Mouse (Mus musculus) lung, embryonic 14.5 days (tissue): ENCODE measurements around the gene Gm9767. TPM values are rescaled to one million over a fixed set of nuclear protein-coding genes. Genes with fewer than 3 reads are reported as not detected.

Experiments
- ATAC-seq: fragments of 200-750 bp; cut with Nextera tagmentation; 2 replicates; pipeline ENCODE4 v1.8.0; 2017; ENCODE audit warnings: mild to moderate bottlenecking, moderate TSS enrichment, moderate library complexity; ENCODE audit not compliant: insufficient read depth
- DNase-seq: peaks from one replicate; pipeline ENCODE4 v3.0.0-alpha.2; 2015
- H3K27ac ChIP-seq: fragments of 300-500 bp; sonication (generic); 2 replicates; pipeline ENCODE4 v1.5.1; 2014; ENCODE audit warnings: low read depth, mild to moderate bottlenecking, moderate library complexity
- H3K27me3 ChIP-seq: fragments of 300-500 bp; sonication (generic); 2 replicates; pipeline ENCODE4 v1.6.1; 2014; ENCODE audit warnings: low read length, control low read depth; ENCODE audit not compliant: insufficient read depth
- H3K36me3 ChIP-seq: fragments of 300-500 bp; sonication (generic); 2 replicates; pipeline ENCODE4 v1.6.1; 2014; ENCODE audit warnings: control low read depth; ENCODE audit not compliant: insufficient read depth
- H3K4me1 ChIP-seq: fragments of 300-500 bp; sonication (generic); 2 replicates; pipeline ENCODE4 v1.6.1; 2014; ENCODE audit warnings: antibody characterized with exemption, control low read depth; ENCODE audit not compliant: insufficient read depth
- H3K4me2 ChIP-seq: fragments of 300-500 bp; sonication (generic); 2 replicates; pipeline ENCODE4 v1.6.1; 2014; ENCODE audit warnings: mild to moderate bottlenecking
- H3K4me3 ChIP-seq: fragments of 300-500 bp; sonication (generic); 2 replicates; pipeline ENCODE4 v1.5.1; 2014; ENCODE audit warnings: low read depth, low read length
- H3K9ac ChIP-seq: fragments of 300-500 bp; sonication (generic); 2 replicates; pipeline ENCODE4 v1.6.1; 2014
- H3K9me3 ChIP-seq: fragments of 300-500 bp; sonication (generic); 2 replicates; pipeline ENCODE4 v1.6.1; 2016; ENCODE audit warnings: low read depth, low read length, control low read depth
- CTCF ChIP-seq: IDR thresholded peaks from 2 replicates; pipeline ENCODE4 v1.5.1; 2016; ENCODE audit warnings: antibody characterized with exemption, low read depth
- WGBS: fragments of 180-500 bp; shearing (Covaris S2); extraction: QIAGEN DNeasy Blood & Tissue Kit; methylation state at CpG from one replicate; pipeline ENCODE4 v1.1.7; 2014; 5-methylcytosine and 5-hydroxymethylcytosine counted together
- polyA plus RNA-seq: library from polyadenylated mRNA; unstranded; fragments of >200 nt; fragmentation: Nextera tagmentation; extraction: Ambion mirVana; gene quantifications from 2 replicates; pipeline ENCODE4 v1.2.1, GENCODE M21; 2014

Gm9767 gene
- polyA plus RNA-seq, 1 experiment from 2014 or later, result not detected

GRCm38 (mm10) chr10:26078521-26079142, 577 bp downstream of the Gm9767 start, which contains the start of gene Tmem200a:
Gene Tmem200a, minus strand, starts transcription at chr10:26079052.
- WGBS, result under 1% methylated on average over 42 of the region's 46 CpGs
- DNase-seq, result peak; percentile 89
- H3K9me3 ChIP-seq, result no peaks in the 10 kb centered on the region
- TF ChIP-seq CTCF, result peak; percentile 86
- peak; percentile 91 for ATAC-seq
- no peaks in the 10 kb centered on the region for H3K36me3 ChIP-seq
- H3K27ac ChIP-seq, result no peak within 1 kb of the TSS
- H3K4me3 ChIP-seq, result peak within 1 kb of the TSS; percentile 63
- H3K4me1 ChIP-seq, result no peaks in the 10 kb centered on the region
- H3K9ac ChIP-seq, result peak within 1 kb of the TSS; percentile 59
- H3K4me2 ChIP-seq, result peak within 1 kb of the TSS; percentile 91
- H3K27me3 ChIP-seq, result peaks cover 19% of the 10 kb centered on the region

- Histone ChIP-seq H3K9ac (no peak overlapping the region), H3K27ac (no peak overlapping the region), H3K4me3 (no peak overlapping the region), H3K4me2 (no peak overlapping the region), H3K36me3 (no peaks in the 10 kb centered on the region), H3K27me3 (peaks cover 19% of the 10 kb centered on the region), H3K9me3 (no peaks in the 10 kb centered on the region), H3K4me1 (no peaks in the 10 kb centered on the region)
- no peak for TF ChIP-seq CTCF
- 57% methylated on average over 3 of the region's 3 CpGs for WGBS
- ATAC-seq (no peak), DNase-seq (no peak)
Observed at GRCm38 (mm10) chr10:26079678-26080077, 1.6 kb downstream of the Gm9767 start.

GRCm38 (mm10) chr10:26082081-26082480, 4.0 kb downstream of the Gm9767 start:
- Histone ChIP-seq H3K36me3 (no peaks in the 10 kb centered on the region), H3K4me1 (no peaks in the 10 kb centered on the region), H3K9ac (no peak overlapping the region), H3K27me3 (peaks cover 16% of the 10 kb centered on the region), H3K27ac (no peak overlapping the region), H3K4me3 (no peak overlapping the region), H3K4me2 (no peak overlapping the region), H3K9me3 (no peaks in the 10 kb centered on the region)
- DNase-seq (peak; percentile 71), ATAC-seq (no peak)
- no peak for TF ChIP-seq CTCF
- 57% methylated on average over 4 of the region's 4 CpGs for WGBS

- H3K4me2 ChIP-seq, result no peak overlapping the region
- no peak overlapping the region for H3K27ac ChIP-seq
- no peak overlapping the region for H3K4me3 ChIP-seq
- H3K27me3 ChIP-seq, result no peaks in the 10 kb centered on the region
- no peak for ATAC-seq
- WGBS, result 80% methylated on average over 3 of the region's 3 CpGs
- H3K4me1 ChIP-seq, result no peaks in the 10 kb centered on the region
- H3K9me3 ChIP-seq, result no peaks in the 10 kb centered on the region
- no peaks in the 10 kb centered on the region for H3K36me3 ChIP-seq
- no peak for TF ChIP-seq CTCF
- no peak overlapping the region for H3K9ac ChIP-seq
- no peak for DNase-seq
Observed at GRCm38 (mm10) chr10:26103330-26103982, 25.4 kb downstream of the Gm9767 start.

- Histone ChIP-seq H3K27ac (no peak overlapping the region), H3K4me2 (no peak overlapping the region), H3K4me3 (no peak overlapping the region), H3K9me3 (no peaks in the 10 kb centered on the region), H3K27me3 (no peaks in the 10 kb centered on the region), H3K9ac (no peak overlapping the region), H3K4me1 (no peaks in the 10 kb centered on the region), H3K36me3 (no peaks in the 10 kb centered on the region)
- TF ChIP-seq CTCF, result no peak
- ATAC-seq (no peak), DNase-seq (no peak)
- 75% methylated on average over 4 of the region's 4 CpGs for WGBS
Observed at GRCm38 (mm10) chr10:26114409-26114808, 36.4 kb downstream of the Gm9767 start.

- Histone ChIP-seq H3K4me1 (no peaks in the 10 kb centered on the region), H3K4me2 (no peak overlapping the region), H3K27me3 (no peaks in the 10 kb centered on the region), H3K27ac (no peak overlapping the region), H3K9ac (no peak overlapping the region), H3K36me3 (no peaks in the 10 kb centered on the region), H3K4me3 (no peak overlapping the region), H3K9me3 (no peaks in the 10 kb centered on the region)
- TF ChIP-seq CTCF, result no peak
- no peak for ATAC-seq
- no peak for DNase-seq
- WGBS, result 78% methylated on average over 6 of the region's 6 CpGs
Observed at GRCm38 (mm10) chr10:26119067-26119821, 41.2 kb downstream of the Gm9767 start.

- H3K9me3 ChIP-seq, result no peaks in the 10 kb centered on the region
- H3K4me1 ChIP-seq, result no peaks in the 10 kb centered on the region
- no peak overlapping the region for H3K4me3 ChIP-seq
- H3K9ac ChIP-seq, result no peak overlapping the region
- ATAC-seq (no peak), DNase-seq (no peak)
- WGBS, result 57% methylated on average over 1 of the region's 1 CpGs
- H3K4me2 ChIP-seq, result no peak overlapping the region
- H3K27me3 ChIP-seq, result no peaks in the 10 kb centered on the region
- no peak for TF ChIP-seq CTCF
- no peak overlapping the region for H3K27ac ChIP-seq
- no peaks in the 10 kb centered on the region for H3K36me3 ChIP-seq
Observed at GRCm38 (mm10) chr10:26119822-26120183, 41.7 kb downstream of the Gm9767 start.

Other genes starting within 250 kb of the Gm9767 start
- gene Tmem200a, start 797 bp downstream of the Gm9767 start, polyA plus RNA-seq, result 6.1 and 9.3 TPM in 2 replicates
- gene Samd3, start 151.5 kb downstream of the Gm9767 start, polyA plus RNA-seq, result 0.32 and 0.51 TPM in 2 replicates